Mouse (Mus musculus) forebrain, embryonic 12.5 days (tissue): ENCODE results near the gene Rars. TPM values are rescaled to one million over a fixed set of nuclear protein-coding genes. Genes with fewer than 3 reads are reported as not detected.

ENCODE experiments used
- ATAC-seq: fragments of 200-750 bp; cut with Nextera tagmentation; 2 replicates; pipeline ENCODE4 v1.8.0; 2017; ENCODE audit warnings: moderate TSS enrichment; ENCODE audit not compliant: low FRiP score
- H3K27ac ChIP-seq: fragments of 300-500 bp; sonication (generic); 2 replicates; pipeline ENCODE4 v1.5.1; 2016; ENCODE audit warnings: mild to moderate bottlenecking
- H3K27me3 ChIP-seq: fragments of 300-500 bp; sonication (generic); 2 replicates; pipeline ENCODE4 v1.6.1; 2016; ENCODE audit warnings: mild to moderate bottlenecking
- H3K36me3 ChIP-seq: fragments of 300-500 bp; sonication (generic); replicated peaks from 2 replicates; pipeline ENCODE4 v1.6.1; 2016; ENCODE audit warnings: mild to moderate bottlenecking
- H3K4me1 ChIP-seq: fragments of 300-500 bp; sonication (generic); 2 replicates; pipeline ENCODE4 v1.6.1; 2016
- H3K4me2 ChIP-seq: fragments of 300-500 bp; sonication (generic); 2 replicates; pipeline ENCODE4 v1.6.1; 2016; ENCODE audit warnings: mild to moderate bottlenecking, moderate library complexity
- H3K4me3 ChIP-seq: fragments of 300-500 bp; sonication (generic); replicated peaks from 2 replicates; pipeline ENCODE4 v1.5.1; 2016; ENCODE audit warnings: mild to moderate bottlenecking
- H3K9ac ChIP-seq: fragments of 300-500 bp; sonication (generic); 2 replicates; pipeline ENCODE4 v1.6.1; 2016; ENCODE audit warnings: mild to moderate bottlenecking
- H3K9me3 ChIP-seq: fragments of 300-500 bp; sonication (generic); 2 replicates; pipeline ENCODE4 v1.6.1; 2016
- WGBS: fragments of 180-500 bp; shearing (Covaris S2); methylation state at CpG from one replicate; pipeline ENCODE4 v1.1.7; 2016; 5-methylcytosine and 5-hydroxymethylcytosine counted together
- polyA plus RNA-seq: library from polyadenylated mRNA; unstranded; fragments of >200 nt; fragmentation: Nextera tagmentation; extraction: Ambion mirVana; gene quantifications from 2 replicates; pipeline ENCODE4 v1.2.1, GENCODE M21; 2016

Rars gene
- 83.7 and 85.6 TPM in 2 replicates for polyA plus RNA-seq

DNA sequence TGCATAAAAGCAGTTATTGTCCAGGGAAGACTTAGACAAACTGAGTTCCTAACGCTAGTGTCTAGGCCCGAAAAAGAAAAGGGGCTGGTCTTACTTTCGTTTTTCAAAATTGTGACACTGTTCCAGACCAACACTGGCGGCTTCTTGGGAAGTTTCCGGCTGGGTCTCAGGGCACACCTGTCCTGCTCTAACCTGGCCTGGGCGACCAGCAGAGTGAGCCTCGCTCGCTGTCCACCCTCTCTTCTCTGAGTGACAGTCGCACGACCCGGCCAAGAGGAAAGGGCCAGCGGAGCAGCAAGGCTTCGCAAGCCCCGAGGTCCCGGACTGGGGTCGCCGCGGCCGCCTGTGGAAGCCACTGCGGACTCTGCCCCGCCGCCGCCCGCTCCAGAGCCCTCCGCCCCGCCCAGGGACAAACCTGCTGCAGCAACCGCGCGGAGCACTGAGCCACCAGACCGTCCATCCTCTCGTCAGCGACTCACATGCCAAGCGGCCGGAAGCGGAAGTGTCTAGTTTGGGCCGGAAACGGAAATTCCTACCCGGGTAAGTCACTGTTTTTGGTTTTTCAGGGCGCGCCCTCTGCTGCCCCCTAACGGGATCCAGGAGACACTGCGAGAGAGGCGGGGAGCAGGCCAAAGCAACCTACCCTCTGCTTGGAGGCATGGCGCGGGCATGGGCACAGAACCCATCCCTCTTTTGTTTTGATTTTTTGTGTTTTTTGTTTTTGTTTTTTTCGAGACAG lies at the start of gene Rars:
TSS of gene Rars (minus strand) at position 485 of the 739 bp plus-strand sequence.
- peak; percentile 78 for ATAC-seq
- Histone ChIP-seq H3K36me3 (peaks cover 35% of the 10 kb centered on the region), H3K27me3 (no peaks in the 10 kb centered on the region), H3K9ac (peak within 1 kb of the TSS; percentile 79), H3K9me3 (no peaks in the 10 kb centered on the region), H3K4me1 (peaks cover 28% of the 10 kb centered on the region), H3K4me2 (peak within 1 kb of the TSS; percentile 75), H3K4me3 (peak within 1 kb of the TSS; percentile 95), H3K27ac (no peak within 1 kb of the TSS; the same call in 1 of the 2 replicates)
- WGBS: 3% methylated on average over 46 of the region's 46 CpGs

DNA sequence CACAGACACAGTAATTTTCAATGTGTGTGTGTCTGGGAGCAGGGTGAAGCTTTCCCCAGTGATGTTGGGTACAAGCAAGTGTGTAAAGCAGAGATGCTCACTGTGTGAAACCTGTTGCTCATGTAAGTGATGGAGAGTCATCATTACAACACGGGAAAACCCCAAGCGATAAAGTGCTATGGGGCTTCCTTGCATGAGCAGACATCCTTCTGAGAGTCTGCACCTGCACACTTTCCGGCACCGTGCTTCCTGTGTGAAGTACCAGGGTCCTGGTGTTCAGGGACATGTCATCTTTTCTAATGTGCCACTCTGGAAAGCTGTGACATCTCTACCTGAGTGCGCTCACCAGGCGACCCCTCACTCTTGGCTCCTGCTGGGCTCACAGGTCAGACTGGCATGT lies 48.5 kb upstream of the Rars start:
- Histone ChIP-seq H3K4me2 (no peak overlapping the region), H3K4me1 (peaks cover 13% of the 10 kb centered on the region), H3K27me3 (0 out of 2 replicates have a peak, but pooled peaks cover 3% of the 10 kb centered on the region), H3K9me3 (no peaks in the 10 kb centered on the region), H3K27ac (no peak overlapping the region), H3K36me3 (peaks cover 19% of the 10 kb centered on the region), H3K9ac (no peak overlapping the region), H3K4me3 (no peak overlapping the region)
- WGBS: 94% methylated on average over 6 of the region's 6 CpGs
- no peak for ATAC-seq

GRCm38 (mm10) chr11:35878559-35878897 lies 44.2 kb upstream of the Rars start:
- Histone ChIP-seq H3K27ac (peak overlapping the region; percentile 75), H3K27me3 (0 out of 2 replicates have a peak, but pooled peaks cover 9% of the 10 kb centered on the region), H3K4me1 (peaks cover 39% of the 10 kb centered on the region), H3K4me3 (no peak overlapping the region), H3K4me2 (no peak overlapping the region), H3K9me3 (no peaks in the 10 kb centered on the region), H3K36me3 (peaks cover 17% of the 10 kb centered on the region), H3K9ac (no peak overlapping the region)
- no peak for ATAC-seq
- 64% methylated on average over 4 of the region's 4 CpGs for WGBS

- H3K4me3 ChIP-seq: no peak overlapping the region
- 65% methylated on average over 14 of the region's 14 CpGs for WGBS
- peaks cover 15% of the 10 kb centered on the region for H3K36me3 ChIP-seq
- no peak overlapping the region for H3K4me2 ChIP-seq
- ATAC-seq: peak; percentile 54
- H3K27me3 ChIP-seq: 0 out of 2 replicates have a peak, but pooled peaks cover 9% of the 10 kb centered on the region
- H3K27ac ChIP-seq: peak overlapping the region; percentile 75
- H3K4me1 ChIP-seq: peaks cover 42% of the 10 kb centered on the region
- H3K9ac ChIP-seq: no peak overlapping the region
- no peaks in the 10 kb centered on the region for H3K9me3 ChIP-seq
Measured at GRCm38 (mm10) chr11:35877651-35878558, 43.6 kb upstream of the Rars start.

DNA sequence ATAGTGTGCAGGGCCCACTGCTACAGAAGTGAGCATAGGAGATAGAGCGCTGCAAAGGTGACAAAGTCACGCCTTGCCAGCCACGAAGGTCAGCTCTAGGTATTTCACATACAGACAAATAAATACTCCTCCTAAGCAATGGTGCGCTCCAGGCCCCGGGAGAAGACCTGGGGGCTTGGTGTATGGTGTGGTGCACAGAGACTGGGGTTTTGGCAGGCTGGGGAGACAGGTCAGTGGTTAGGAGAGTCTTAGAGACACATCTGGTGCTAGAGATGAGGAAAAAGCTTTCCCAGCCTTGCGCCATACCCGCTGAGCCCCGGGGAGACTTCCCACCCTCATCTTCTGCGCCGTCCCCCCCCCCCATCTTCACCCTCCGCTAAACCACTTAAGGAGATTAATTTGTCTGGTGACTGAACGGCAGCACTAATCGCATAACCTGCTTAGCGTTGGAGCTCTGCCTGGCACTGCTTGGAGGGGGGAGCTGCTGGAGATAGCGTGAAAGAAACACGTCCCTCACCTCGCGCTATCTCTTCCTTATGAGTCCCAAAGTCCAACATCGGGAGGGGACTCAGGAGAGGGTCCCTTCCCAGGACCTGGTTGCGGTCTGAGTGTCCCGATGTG lies 39.4 kb upstream of the Rars start:
- Histone ChIP-seq H3K36me3 (peaks cover 8% of the 10 kb centered on the region; the same call in 1 of the 2 replicates), H3K27ac (peak overlapping the region; percentile 56; the same call in 1 of the 2 replicates), H3K4me1 (peaks cover 39% of the 10 kb centered on the region), H3K4me2 (peak overlapping the region; percentile 38), H3K9ac (peak overlapping the region; percentile 25; the same call in 1 of the 2 replicates), H3K9me3 (no peaks in the 10 kb centered on the region), H3K27me3 (0 out of 2 replicates have a peak, but pooled peaks cover 9% of the 10 kb centered on the region), H3K4me3 (no peak overlapping the region)
- peak; percentile 31; the same call in 1 of the 2 replicates for ATAC-seq
- 18% methylated on average over 20 of the region's 21 CpGs for WGBS

GRCm38 (mm10) chr11:35870961-35871360 lies 36.7 kb upstream of the Rars start:
- no peak overlapping the region for H3K4me3 ChIP-seq
- no peak overlapping the region for H3K27ac ChIP-seq
- H3K9ac ChIP-seq: no peak overlapping the region
- H3K36me3 ChIP-seq: peaks cover 19% of the 10 kb centered on the region; the same call in 1 of the 2 replicates
- H3K27me3 ChIP-seq: 0 out of 2 replicates have a peak, but pooled peaks cover 5% of the 10 kb centered on the region
- H3K4me2 ChIP-seq: no peak overlapping the region
- ATAC-seq: no peak
- peaks cover 42% of the 10 kb centered on the region for H3K4me1 ChIP-seq
- no peaks in the 10 kb centered on the region for H3K9me3 ChIP-seq
- WGBS: 89% methylated on average over 9 of the region's 9 CpGs

DNA sequence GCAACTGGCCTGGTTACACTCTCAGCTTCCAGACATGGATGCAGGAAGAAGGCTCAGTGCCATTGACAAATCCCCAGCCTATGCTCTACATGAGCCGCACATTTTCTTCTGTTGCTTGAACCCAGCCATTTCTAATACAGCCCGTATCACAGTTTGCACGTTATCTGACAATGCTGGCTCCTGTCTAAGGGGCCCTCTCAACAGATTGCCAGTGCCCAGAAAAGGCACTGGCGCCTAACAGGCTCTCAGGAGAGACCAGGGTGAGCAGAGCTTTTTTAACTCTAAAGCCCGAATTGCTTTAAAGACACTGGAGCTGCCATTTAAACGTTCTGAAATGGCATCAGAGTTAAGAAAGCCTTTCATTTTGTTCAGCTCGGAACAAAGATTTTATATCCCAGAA lies 31.8 kb upstream of the Rars start:
- ATAC-seq: no peak
- Histone ChIP-seq H3K36me3 (peaks cover 19% of the 10 kb centered on the region; the same call in 1 of the 2 replicates), H3K27me3 (no peaks in the 10 kb centered on the region), H3K4me3 (no peak overlapping the region), H3K4me2 (no peak overlapping the region), H3K9ac (peak overlapping the region; percentile 30; the same call in 1 of the 2 replicates), H3K27ac (peak overlapping the region; percentile 98), H3K9me3 (no peaks in the 10 kb centered on the region), H3K4me1 (peaks cover 42% of the 10 kb centered on the region)
- WGBS: 23% methylated on average over 7 of the region's 7 CpGs

DNA sequence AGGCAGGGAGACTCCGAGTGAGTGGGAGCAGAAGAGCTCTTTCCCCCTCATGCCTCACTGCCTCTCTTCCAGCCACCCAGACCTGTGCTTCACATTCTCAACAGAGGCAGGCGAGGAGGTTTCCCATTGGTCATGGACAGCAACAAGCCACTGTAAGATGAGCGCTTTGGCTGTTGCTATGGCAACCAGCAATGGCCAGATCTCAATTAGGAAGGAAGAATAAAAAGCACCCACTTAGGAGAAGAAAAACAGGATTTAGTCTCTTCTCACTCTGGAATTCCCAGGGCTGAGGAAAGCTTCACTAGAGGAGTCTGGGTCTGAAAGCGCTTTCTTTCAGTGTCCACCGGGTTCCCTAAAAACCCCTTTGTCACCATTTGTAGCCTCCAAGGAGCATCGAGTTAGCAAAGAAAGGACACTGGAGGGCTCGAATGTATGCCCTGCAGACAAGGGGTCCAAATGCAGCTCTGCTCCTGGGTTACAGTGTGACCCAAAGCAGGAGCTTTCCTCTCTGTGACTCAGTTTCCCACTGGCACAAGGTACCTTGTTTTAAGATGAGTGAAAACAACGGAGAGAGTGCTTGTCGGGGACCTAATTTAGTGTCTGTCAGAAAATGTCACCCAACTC lies 30.8 kb upstream of the Rars start:
- Histone ChIP-seq H3K36me3 (peaks cover 20% of the 10 kb centered on the region), H3K4me2 (peak overlapping the region; percentile 42), H3K9ac (peak overlapping the region; percentile 27; the same call in 1 of the 2 replicates), H3K9me3 (no peaks in the 10 kb centered on the region), H3K4me3 (no peak overlapping the region), H3K4me1 (peaks cover 42% of the 10 kb centered on the region), H3K27ac (peak overlapping the region; percentile 98), H3K27me3 (no peaks in the 10 kb centered on the region)
- WGBS: 6% methylated on average over 9 of the region's 9 CpGs
- peak; percentile 96 for ATAC-seq

DNA sequence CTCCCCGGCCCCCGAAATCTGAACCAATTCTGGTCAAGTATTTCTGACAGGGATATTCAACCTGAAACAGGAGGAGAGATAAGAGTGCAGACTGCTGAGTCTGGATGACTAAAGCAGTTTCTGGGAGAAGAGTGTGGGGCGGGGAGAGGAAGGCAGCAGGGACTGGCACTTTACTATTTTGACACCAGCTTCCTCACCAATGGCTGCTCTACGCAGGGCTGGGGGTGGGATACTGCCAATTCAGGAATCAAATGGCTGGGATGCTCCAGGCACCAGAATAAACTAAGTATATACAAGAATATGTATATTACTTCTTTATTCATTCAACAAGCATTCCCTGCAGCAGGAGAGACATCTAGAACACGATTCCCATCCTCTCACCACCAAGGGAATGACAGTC lies 29.3 kb upstream of the Rars start:
- Histone ChIP-seq H3K4me3 (no peak overlapping the region), H3K27me3 (no peaks in the 10 kb centered on the region), H3K9ac (no peak overlapping the region), H3K36me3 (peaks cover 15% of the 10 kb centered on the region), H3K4me2 (no peak overlapping the region), H3K4me1 (peaks cover 42% of the 10 kb centered on the region), H3K27ac (peak overlapping the region; percentile 98), H3K9me3 (no peaks in the 10 kb centered on the region)
- 84% methylated on average over 5 of the region's 5 CpGs for WGBS
- ATAC-seq: no peak

- Histone ChIP-seq H3K36me3 (peaks cover 19% of the 10 kb centered on the region), H3K9ac (no peak overlapping the region), H3K27ac (peak overlapping the region; percentile 94), H3K4me3 (no peak overlapping the region), H3K4me2 (no peak overlapping the region), H3K27me3 (no peaks in the 10 kb centered on the region), H3K9me3 (no peaks in the 10 kb centered on the region), H3K4me1 (peaks cover 34% of the 10 kb centered on the region)
- ATAC-seq: peak; percentile 10; the same call in 1 of the 2 replicates
- 68% methylated on average over 12 of the region's 12 CpGs for WGBS
Measured at GRCm38 (mm10) chr11:35857395-35858067, 23.2 kb upstream of the Rars start.
